Mouse (Mus musculus) embryonic stem cell, embryonic (primary cell): ENCODE measurements around the gene Ankib1.
"Not testable (repeated sequence)": the region's sequence is repeated elsewhere in the genome, so short reads cannot be mapped to it uniquely, and the experiment has no call there.

Experiments
- CTCF ChIA-PET, 4 experiments: fragments of 300-600 bp in 2 of 4; fragments of 350-600 bp in 2 of 4; sonication (Branson Sonifier 250); formaldehyde crosslinking; loops; one replicate each; lab custom pipeline; 2022; ENCODE audit warnings: inconsistent platforms in 2 of 4; lab: Charles Lee
- POLR2A ChIA-PET, 4 experiments: fragments of 300-600 bp in 2 of 4; fragments of 350-600 bp in 2 of 4; sonication (Branson Sonifier 250); formaldehyde crosslinking; loops; one replicate each; lab custom pipeline; 2022; ENCODE audit warnings: antibody characterized with exemption in 4 of 4, inconsistent platforms in 1 of 4; lab: Charles Lee

Gene Ankib1

DNA sequence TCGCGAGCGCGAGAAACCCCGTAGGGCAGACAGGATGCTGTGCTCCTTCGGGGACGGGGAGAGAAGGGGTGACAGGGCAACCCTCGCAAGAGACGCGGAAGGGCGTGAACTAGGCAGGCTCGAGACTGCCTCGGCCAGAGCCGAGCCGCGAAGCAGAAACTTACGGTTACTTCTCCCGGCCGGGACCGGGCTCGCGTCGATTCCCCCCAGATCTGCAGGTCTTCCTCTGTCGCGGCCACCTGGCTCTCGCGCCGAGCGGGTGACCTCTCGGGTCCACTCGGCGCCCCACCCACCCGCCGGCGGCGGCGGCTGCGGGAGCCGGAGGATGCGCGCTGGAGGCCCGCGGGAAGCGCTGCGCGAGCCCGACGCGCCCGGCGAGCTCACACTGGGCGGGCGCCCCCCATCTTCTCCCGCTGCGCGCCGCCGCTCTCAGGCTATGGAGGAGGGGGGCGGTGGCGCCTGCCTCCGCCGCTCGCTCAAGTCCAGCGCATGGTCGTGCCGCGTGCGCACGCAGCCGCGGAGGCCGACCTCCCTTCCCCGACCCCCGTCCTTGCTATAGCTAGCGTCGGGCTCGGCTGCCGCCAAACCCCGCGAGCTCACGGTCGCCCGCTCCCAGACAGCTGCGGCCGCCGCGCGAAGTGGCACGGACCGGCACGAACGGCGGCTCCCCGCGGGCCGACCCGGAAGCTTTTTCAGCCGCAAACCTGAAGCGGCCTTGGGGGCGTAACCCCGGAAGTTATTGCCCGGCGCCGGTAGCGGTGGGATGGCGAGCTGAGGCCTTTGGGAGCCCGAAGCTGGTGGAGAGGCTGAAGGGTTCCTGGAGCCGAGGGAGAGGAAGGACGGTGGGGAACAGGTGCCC, at the start of gene Ankib1, which contains the start of gene Krit1:
Ankib1 (minus strand) TSS at position 493 of the 859 bp plus-strand sequence.
Krit1 (plus strand) TSS at position 752 of the 859 bp plus-strand sequence.
- CTCF ChIA-PET, result interaction anchor here in 2 of 4 experiments (0.6 to 1.2 kb wide), 4 partner anchors 11 to 24 kb away, joined by 3 to 4 read pairs (median 3); no protein-coding TSS in a partner anchor

DNA sequence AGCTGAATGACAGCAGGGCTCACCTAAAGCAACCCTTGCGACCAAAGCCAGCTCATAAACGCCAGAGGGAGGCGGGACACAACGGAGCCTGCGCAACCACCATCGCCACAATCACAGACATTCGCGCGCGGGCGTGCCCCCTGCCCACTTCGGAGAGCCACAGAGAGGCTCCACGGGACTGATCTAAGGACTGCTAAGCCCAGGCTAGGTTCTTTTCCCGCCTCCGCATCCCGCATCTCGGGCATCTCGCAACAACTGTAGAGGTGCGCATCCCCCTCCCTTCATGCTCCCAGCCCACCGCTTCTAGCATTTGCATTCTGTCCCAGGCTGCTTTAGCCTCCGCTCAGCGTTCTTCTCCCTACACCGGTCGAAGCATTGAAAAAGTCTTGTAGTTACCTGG, 42.3 kb upstream of the Ankib1 start, which contains the start of gene Lrrd1:
Lrrd1 (plus strand) TSS at position 148 of the 400 bp plus-strand sequence.
- CTCF ChIA-PET, result no interaction called here

More for the DNA sequence above, at the start of gene Ankib1, which contains the start of gene Krit1:
- POLR2A ChIA-PET, result interaction anchor here (0.6 to 2.2 kb wide), 26 partner anchors 8 to 956 kb away, joined by 3 to 7 read pairs (median 4); partner anchors contain the start of genes Cyp51 (in 2 of the 4), Pex1 (in 2 of the 4), Rbm48 (in 2 of the 4) and Akap9 (in 1 of the 4)

DNA sequence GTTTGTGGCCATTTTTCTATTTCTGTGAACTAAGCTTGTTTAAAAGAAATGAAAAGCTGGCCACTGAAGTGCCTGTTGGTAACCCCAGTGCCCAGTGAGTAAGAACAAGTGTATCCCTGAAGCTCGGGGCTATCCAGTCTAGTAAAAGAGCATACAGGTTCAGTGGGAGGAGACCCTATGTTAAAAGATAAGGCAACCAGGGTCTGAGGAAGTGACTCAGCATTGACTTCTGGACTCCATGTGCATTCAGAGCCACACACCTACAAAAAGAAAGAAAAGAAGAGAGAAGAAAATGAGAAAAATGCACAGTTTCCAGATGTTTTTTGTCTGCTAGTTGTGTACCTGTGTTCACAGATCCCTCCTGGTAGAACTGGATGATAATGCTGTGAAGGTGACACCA, 31.4 kb upstream of the Ankib1 start:
- POLR2A ChIA-PET, result no interaction called here
- CTCF ChIA-PET, result no interaction called here

More for the DNA sequence above, 42.3 kb upstream of the Ankib1 start, which contains the start of gene Lrrd1:
- POLR2A ChIA-PET, result interaction anchor here in 1 of 4 experiments (0.9 to 1.3 kb wide), 2 partner anchors 15 to 26 kb away, joined by 3 to 4 read pairs; no protein-coding TSS in a partner anchor

DNA sequence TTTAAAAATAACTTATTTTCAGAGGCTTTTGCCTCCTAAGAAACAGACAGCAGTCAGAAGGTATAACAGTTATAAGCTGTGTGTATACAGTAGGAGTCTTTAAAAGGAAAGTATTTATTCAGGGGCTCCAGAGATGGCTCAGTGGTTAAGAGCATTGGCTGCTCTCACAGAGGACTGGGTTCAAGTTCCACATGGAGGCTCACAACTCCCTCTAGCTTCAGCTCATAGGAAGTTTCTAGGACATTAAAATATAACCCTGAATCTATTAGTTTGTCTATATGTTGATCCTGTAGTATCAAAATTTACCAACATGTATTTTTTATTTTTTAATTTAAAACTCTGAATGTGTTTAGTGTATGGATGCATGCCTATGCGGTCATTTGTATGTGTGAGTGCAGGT, 5.7 kb upstream of the Ankib1 start:
- CTCF ChIA-PET, result no interaction called here
- POLR2A ChIA-PET, result interaction anchor here in 2 of 4 experiments (0.6 to 0.9 kb wide), 2 partner anchors 13 to 120 kb away, joined by 3 read pairs; no protein-coding TSS in a partner anchor

DNA sequence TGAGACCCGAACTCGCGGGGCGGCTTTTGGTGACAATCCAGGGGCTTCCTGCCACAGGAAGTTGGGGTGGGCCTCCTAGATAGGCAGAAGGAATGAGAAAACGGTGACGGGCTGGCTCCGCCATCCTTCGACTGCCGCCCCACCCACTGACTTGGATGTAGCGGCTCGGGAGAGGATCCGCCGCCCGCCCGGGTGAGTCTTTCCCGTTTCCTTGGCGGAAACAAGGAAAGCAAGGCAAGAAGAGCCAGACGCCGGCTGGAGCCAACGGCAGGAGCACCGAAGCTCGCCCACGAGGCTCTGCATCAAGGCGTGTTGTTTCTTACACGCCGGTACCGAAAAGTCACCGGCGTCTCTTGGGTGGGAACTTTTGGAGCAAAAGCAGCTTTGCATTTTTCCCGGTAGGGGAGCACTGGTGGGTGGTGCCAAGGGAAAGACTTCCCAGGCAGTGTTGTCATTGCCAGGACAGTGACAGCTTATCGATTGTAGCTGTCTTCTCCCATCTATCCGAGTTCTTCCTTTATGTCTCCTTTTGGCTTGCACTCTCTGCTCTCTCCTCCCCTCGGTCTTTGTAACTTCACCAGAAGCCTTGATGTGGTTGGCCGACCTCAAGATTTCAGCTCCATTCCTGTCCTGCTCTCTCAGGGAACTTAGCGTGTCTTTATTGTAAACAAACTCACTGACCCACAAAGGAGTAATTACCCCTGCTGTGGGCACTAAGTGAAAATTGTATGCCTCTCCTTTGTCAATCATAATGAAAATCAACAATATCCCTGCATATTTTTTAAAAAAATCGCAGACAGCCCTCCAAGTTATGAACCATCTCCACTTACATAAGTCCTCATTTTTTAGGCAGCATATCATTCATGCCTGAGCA, 804 bp upstream of the Ankib1 start:
- ChIA-PET CTCF (interaction anchor here in 1 of 4 experiments (0.8 to 1.2 kb wide), 3 partner anchors 12 to 21 kb away, joined by 3 to 4 read pairs (median 3); no protein-coding TSS in a partner anchor), POLR2A (interaction anchor here (0.6 to 2.2 kb wide), 29 partner anchors 9 to 955 kb away, joined by 3 to 7 read pairs (median 4); partner anchors contain the start of genes Cyp51 (in 2 of the 4), Pex1 (in 2 of the 4), Rbm48 (in 2 of the 4) and Akap9 (in 1 of the 4))

DNA sequence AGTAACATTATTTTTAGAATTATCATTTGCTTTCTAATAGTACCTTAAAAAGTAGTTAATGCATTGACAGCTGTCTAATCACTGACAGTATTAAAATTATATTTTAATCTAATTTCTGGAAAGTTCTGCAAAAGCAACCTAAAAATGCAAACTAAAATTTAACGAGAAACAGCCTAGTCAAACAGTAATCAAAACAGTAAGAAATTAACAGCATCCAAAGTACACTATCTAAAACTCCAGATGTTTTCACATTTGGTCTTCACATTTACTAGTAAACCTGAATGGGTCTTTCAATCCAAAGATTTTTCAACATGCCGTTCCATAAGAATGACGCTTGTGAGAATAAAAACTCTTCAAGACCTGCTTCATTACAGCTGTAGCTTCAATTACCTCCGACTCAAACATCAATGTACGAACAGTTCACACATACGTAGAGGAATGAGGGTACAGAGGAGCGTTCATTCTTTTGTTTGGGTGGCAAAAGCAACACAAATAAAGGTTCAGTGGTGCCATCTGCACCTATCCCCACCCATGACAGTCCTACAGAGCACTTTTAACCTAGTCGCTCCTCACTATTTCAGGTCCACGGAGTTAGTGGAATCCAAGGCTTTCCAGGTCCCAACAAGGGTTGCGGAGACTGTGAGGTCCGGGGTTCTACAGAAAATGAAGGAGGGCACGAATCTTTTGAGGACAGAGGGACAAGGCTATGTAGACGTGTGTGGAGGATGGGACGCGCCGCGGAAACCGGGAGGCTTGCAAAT, 873 bp downstream of the Ankib1 start:
- CTCF ChIA-PET, result interaction anchor here in 1 of 4 experiments (0.6 kb wide), 1 partner anchor 24 kb away, joined by 3 read pairs; no protein-coding TSS in a partner anchor
- POLR2A ChIA-PET, result interaction anchor here in 2 of 4 experiments (0.7 to 2.2 kb wide), 13 partner anchors 11 to 956 kb away, joined by 3 to 7 read pairs (median 3); partner anchors contain the start of genes Fzd1 (in 1 of the 2), Pex1 (in 1 of the 2) and Rbm48 (in 1 of the 2)

DNA sequence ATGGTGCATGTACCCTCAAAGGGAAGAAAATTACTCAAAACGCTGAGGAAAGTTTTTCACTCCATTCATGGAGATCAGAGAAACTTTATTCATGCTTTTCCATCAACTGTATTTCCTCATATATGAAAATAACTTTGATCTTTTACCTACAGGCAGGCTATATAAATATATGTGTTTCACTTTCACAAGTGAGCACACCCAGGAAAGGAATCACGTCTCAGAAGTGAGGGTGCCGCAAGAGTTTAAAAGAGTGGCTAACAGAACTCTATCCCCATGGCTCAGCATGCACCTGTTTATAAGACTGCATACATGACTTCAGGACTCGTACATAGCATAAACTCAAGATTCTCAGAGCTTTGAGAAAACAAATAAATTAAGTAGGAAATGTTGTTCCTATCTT, 1.8 kb downstream of the Ankib1 start:
- CTCF ChIA-PET, result no interaction called here
- POLR2A ChIA-PET, result interaction anchor here in 1 of 4 experiments (0.7 to 1.4 kb wide), 4 partner anchors 10 to 148 kb away, joined by 3 read pairs; no protein-coding TSS in a partner anchor

DNA sequence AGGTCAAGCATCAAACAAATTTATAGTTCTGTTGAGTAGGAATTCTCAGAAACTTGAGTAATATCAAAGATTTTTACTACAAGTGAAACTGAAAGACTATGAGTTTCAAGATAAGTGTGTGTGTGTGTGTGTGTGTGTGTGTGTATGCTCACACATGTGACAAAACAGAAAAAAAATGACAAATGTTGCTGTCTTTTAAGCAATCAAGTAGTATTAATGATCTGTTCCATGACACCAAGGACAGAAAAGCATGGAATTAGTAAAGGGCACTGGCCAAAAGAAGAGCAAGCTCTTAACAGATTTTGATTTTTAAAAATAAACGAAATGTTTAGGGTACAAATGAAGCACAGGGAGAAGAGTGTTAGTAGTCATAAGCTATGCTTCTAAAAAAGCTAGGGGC, 2.7 kb downstream of the Ankib1 start:
- ChIA-PET POLR2A (interaction anchor here in 1 of 4 experiments (0.6 to 1.4 kb wide), 3 partner anchors 68 to 127 kb away, joined by 3 to 6 read pairs (median 4); no protein-coding TSS in a partner anchor), CTCF (no interaction called here)

DNA sequence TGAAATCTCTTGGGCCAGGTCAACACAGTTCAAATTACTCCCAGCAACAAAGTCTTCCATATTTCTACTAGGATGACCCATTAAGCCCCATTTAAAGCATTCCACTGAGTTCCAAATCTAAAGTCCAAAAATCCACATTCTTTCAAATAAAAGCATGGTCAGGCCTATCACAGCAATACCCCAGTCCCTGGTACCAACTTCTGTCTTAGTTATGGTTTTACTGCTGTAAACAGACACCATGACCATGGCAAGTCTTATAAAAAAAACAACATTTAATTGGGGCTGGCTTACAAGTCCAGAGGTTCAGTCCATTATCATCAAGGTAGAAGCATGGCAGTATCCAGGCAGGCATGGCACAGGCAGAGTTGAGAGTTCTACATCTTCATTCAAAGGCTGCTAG, 4.1 kb downstream of the Ankib1 start:
- CTCF ChIA-PET, POLR2A ChIA-PET: not testable (repeated sequence)

DNA sequence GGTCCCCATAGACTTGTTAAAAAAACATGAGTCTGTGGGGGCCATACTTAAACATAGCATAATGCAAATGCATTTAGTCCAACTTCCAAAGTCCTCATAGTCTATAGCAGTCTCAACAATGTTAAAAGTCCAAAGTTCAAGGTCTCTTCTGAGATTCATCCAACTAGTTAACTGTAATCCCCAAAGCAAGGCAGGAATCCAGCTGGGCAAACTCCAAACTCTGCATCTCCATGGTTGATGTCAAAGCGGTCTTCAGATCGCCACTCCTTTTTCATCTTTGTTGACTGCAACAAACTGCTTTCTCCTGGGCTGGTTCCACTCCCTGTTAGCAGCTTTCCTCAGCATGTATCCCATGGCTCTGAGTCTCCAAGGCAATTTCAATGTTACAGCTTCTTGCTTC, 5.6 kb downstream of the Ankib1 start:
- POLR2A ChIA-PET, CTCF ChIA-PET: not testable (repeated sequence)

DNA sequence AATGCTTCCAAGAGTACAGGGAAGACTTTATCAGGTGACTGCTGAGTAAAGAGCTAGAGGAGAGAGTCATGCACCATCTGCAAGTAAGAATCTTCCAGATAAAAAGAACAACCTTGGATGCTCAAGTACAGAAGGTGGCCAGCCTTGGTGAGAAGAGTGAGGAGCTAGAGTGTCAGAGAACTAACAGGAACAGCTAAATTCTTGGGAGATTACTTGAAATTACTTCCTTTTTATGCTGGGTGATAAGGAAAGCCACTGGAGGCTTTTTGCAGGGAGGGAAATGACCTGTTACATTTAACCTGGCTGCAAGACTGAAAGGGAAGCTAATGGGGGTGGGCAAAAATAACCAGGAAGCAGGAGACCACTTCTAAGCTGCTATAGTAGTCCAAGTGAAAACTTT, 11.7 kb downstream of the Ankib1 start:
- CTCF ChIA-PET, result interaction anchor here in 1 of 4 experiments (1.0 kb wide), 1 partner anchor 12 kb away, joined by 3 read pairs; the partner anchor contains the start of gene Krit1

DNA sequence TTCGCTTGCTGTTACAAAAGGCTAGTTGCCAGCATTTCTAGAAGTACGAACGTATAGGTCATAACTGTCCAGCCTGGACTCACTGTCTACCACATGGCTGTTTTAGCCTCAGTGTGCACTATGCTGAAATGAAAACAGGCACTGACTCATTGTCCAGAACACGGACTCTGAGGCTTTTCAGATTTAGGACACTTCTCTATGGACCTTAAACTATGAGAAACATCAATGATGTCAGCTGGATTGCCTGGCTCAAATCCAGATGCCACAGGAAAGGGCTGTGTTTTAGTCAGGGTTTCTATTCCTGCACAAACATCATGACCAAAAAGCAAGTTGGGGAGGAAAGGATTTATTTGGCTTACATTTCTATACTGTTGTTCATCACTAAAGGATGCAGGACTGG, 15.2 kb downstream of the Ankib1 start:
- ChIA-PET POLR2A (interaction anchor here in 1 of 4 experiments (1.5 kb wide), 1 partner anchor 15 kb away, joined by 3 read pairs; the partner anchor contains the start of genes Ankib1 and Krit1), CTCF (interaction anchor here in 1 of 4 experiments (0.8 kb wide), 1 partner anchor 16 kb away, joined by 3 read pairs; no protein-coding TSS in a partner anchor)

More for the DNA sequence above, 11.7 kb downstream of the Ankib1 start:
- POLR2A ChIA-PET, result interaction anchor here in 1 of 4 experiments (0.9 to 1.1 kb wide), 2 partner anchors 10 to 11 kb away, joined by 3 to 4 read pairs; no protein-coding TSS in a partner anchor

DNA sequence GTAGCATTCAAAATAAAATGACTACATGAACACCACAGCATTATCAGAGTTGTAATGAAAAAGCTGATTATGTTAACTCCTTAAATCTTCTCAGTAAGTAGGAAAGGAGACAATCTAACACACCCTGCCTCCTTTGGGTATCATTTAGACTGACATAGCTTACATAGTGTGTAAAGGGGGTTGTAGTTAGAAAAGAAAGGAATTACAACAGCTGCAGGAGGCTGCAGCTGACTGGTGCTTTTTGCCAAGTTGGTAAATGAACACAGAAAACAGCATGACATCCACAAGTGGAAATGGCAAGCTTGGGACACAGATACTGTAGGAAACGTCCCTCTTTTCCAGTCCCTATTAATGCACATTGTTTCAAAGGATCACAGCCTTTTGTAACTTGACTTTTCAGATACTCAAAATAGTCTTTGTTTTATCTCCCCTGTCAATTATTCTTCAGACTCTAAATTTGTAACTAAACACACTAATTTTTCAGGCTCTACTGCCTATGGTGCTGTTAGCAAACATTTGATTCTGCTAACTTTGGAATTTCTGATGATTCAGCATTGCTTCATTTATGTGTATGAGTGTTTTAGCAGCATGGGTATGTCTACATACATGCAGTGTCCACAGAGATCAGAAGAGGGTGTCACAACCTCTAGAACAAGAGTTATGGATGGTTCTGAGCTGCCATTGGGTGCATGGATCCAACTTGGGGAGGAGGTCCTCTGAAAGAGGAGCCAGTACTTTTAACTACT, 17.8 kb downstream of the Ankib1 start:
- POLR2A ChIA-PET, result interaction anchor here in 2 of 4 experiments (0.7 to 0.8 kb wide), 2 partner anchors 18 to 38 kb away, joined by 3 to 4 read pairs; partner anchors contain the start of genes Ankib1 (in 1 of the 2) and Krit1 (in 1 of the 2)
- CTCF ChIA-PET, result no interaction called here

DNA sequence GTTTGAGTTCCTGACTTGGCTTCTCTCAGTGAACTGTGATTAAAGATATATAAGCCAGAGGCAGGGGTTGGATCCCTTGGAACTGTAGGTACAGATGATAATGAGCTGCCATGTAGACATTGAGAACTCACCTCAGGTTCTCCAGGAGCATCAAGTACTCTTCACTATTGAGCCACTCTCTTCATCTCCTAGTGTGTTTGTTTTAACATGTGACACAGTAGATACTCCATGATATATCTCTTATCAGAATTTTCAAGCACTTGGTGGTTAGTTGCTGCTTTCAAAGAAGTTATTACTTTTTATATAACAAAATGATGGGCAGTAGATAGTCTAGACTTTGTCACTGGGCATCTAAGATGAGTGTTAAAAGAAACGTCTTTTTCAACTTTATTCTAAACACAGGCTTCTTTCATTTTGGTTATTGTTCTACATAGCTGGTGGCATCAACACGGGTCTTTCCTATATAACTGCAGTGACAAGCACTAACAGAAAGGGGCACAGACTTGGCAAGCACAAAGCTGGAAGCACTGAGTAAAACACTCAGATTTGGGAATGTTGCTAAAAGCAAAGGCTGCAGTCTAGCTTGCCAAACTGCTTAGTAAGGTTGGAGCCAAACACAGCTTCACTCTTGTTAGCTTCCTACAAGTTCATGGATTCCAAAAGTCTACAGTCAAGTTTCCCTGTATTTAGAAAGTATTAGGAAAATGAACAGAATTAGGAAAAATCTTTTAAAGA, 18.6 kb downstream of the Ankib1 start:
- ChIA-PET CTCF (no interaction called here), POLR2A (interaction anchor here in 1 of 4 experiments (0.8 kb wide), 1 partner anchor 19 kb away, joined by 4 read pairs; the partner anchor contains the start of genes Ankib1 and Krit1)

DNA sequence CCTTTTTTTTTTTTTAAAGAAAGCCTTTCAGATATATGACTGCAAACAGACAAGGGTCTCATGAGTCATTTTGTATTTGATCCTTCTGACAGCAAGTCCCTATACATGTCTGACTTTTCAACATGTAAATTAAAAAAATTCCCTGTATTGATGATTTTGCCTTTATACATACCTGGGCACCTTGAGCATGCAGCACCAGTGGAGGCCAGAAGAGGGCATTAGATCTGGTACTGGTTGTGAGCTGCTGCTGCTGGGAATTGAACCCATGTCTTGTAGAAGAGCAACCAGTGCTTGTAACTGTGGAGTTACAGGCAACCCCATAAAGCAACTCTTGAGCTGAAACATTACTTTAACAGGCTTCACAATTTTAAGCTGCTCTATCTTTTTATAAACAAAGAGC, 20.1 kb downstream of the Ankib1 start:
- POLR2A ChIA-PET, result interaction anchor here in 2 of 4 experiments (0.9 to 1.5 kb wide), 2 partner anchors 20 kb away, joined by 4 to 5 read pairs; partner anchors contain the start of genes Ankib1 (in 2 of the 2) and Krit1 (in 2 of the 2)
- CTCF ChIA-PET, result interaction anchor here in 3 of 4 experiments (0.5 to 1.0 kb wide), 4 partner anchors 11 to 319 kb away, joined by 3 to 4 read pairs (median 3); partner anchors contain the start of genes Ankib1 (in 1 of the 3) and Krit1 (in 1 of the 3)
